Mouse (Mus musculus): ENCODE results near the gene Grk5. TPM values are rescaled to one million over a fixed set of nuclear protein-coding genes. Genes with fewer than 3 reads are reported as not detected.
A peak's percentile ranks its signal among the peaks of the same experiment; 100 is the strongest.

Grk5 gene
- total and polyA plus RNA-seq, 3 experiments: 1.0 to 4.0 (median 2.1) TPM

DNA sequence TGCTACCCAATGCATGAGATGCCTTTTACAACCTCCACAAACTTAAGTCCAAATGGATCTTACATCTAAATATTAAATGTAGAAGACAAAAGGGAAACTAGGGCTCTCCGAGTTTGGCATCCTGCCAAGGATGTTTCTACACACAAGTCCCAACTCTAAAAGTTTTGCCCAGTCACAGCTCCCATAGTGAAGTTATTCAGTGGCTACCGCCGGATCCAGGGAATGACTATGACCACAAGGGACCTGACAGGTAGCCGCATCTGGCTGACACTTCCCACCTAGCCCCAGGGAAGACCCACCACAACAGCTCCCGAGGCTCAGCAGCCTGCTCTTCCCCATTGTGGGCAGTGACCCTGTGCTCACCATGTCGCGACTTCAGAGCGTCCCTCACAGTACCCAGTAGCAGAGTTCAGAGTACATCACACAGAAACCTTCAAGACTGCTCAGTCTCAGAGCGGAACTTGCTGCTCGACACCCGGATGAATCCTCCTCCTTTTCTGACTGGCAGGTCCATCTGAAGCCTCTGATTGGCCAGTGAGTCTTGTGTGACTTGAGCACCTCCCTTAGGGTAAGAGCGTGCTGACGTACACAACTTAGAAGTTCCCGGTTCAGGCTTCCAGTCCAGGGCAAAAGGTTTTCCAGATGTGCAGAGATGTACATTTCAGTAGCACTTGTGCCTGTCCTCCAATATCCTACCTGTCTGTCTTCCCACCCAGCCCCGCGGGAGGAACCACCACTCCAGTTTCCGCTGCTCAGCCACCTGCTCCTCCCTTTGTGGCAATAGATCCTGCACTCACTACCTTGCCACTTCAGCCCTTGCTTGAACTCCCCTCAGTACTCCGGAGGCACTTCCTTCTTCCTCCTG, 251.0 kb downstream of the Grk5 start, which contains the start of gene Zfp950:
TSS of gene Zfp950 (minus strand) at position 499 of the 865 bp plus-strand sequence.
- Histone ChIP-seq H3K9me3 (replicated peaks) (no peaks in the 10 kb centered on the region), H3K4me1 (ENCODE audit: insufficient read depth, low read depth, low read length) (peaks cover 16% of the 10 kb centered on the region), H3K4me3 (ENCODE audit: low read depth, low read length) (peak within 1 kb of the TSS; percentile 78), H3K27me3 (ENCODE audit: insufficient read depth, low read length) (no peaks in the 10 kb centered on the region), H3K36me3 (replicated peaks) (peaks cover 6% of the 10 kb centered on the region)
- DNase-seq (ENCODE audit: low spot score): peak; percentile 85
- TF ChIP-seq GATA1 (IDR thresholded peaks at IDR 0.05; ENCODE audit: borderline replicate concordance, low read length) (no peak), CTCF (IDR thresholded peaks at IDR 0.05; ENCODE audit: low read depth, low read length) (no peak), TAL1 (conservative IDR thresholded peaks at IDR 0.05; ENCODE audit: low read depth, low read length) (no peak), POLR2AphosphoS5 (IDR thresholded peaks at IDR 0.05; ENCODE audit: insufficient replicate concordance, low read depth, low read length) (no peak), GATA2 (IDR thresholded peaks at IDR 0.05; ENCODE audit: borderline replicate concordance, low read depth, low read length) (no peak)
- ATAC-seq (ENCODE audit: extremely low read depth, insufficient number of reproducible peaks, low FRiP score, poor library complexity, severe bottlenecking): peak; percentile 100

DNA sequence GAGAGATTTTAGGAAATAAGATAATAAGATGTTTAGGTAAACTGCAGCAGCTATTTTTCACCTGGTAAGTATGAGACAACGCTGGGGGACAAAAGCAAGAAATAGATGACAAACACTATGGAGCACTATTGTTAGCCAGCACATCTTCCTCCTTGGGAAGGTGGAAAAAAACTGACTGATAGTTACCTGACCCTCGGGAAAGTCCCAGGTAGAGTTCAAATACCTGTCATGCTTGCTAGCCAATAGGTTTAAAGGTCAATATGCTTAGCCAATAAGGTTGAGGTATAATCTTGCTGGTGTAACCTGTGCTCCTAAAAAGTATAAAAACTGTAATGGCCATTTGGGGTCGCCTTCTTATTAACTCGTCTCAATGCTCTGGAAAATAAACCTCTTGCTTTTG, 251.8 kb downstream of the Grk5 start:
- Histone ChIP-seq H3K9me3 (replicated peaks) (no peaks in the 10 kb centered on the region), H3K4me1 (ENCODE audit: insufficient read depth, low read depth, low read length) (peaks cover 16% of the 10 kb centered on the region), H3K27me3 (ENCODE audit: insufficient read depth, low read length) (no peaks in the 10 kb centered on the region), H3K36me3 (replicated peaks) (peaks cover 6% of the 10 kb centered on the region), H3K4me3 (ENCODE audit: low read depth, low read length) (peak overlapping the region; percentile 78; the same call in 1 of the 2 replicates)
- no peak for ATAC-seq (ENCODE audit: extremely low read depth, insufficient number of reproducible peaks, low FRiP score, poor library complexity, severe bottlenecking)
- DNase-seq (ENCODE audit: low spot score): no peak
- no peak for TF ChIP-seq GATA2 (IDR thresholded peaks at IDR 0.05; ENCODE audit: borderline replicate concordance, low read depth, low read length)
- TF ChIP-seq POLR2AphosphoS5 (IDR thresholded peaks at IDR 0.05; ENCODE audit: insufficient replicate concordance, low read depth, low read length): no peak
- TF ChIP-seq GATA1 (IDR thresholded peaks at IDR 0.05; ENCODE audit: borderline replicate concordance, low read length): no peak
- TF ChIP-seq CTCF (IDR thresholded peaks at IDR 0.05; ENCODE audit: low read depth, low read length): no peak
- TF ChIP-seq TAL1 (conservative IDR thresholded peaks at IDR 0.05; ENCODE audit: low read depth, low read length): no peak

Other genes with a start within 250 kb of the Grk5 start
- gene Nanos1, start 133.8 kb upstream of the Grk5 start, total RNA-seq (2014; fragmentation: Nextera tagmentation): 2.6 and 4.0 TPM in 2 replicates
- gene Nanos1, start 133.8 kb upstream of the Grk5 start, total RNA-seq (2017): 4.4 and 4.6 TPM in 2 replicates
- gene Nanos1, start 133.8 kb upstream of the Grk5 start, polyA plus RNA-seq (2012): 2.1 and 2.7 TPM in 2 replicates
- 415 and 493 TPM in 2 replicates for gene Eif3a, start 99.1 kb upstream of the Grk5 start, total RNA-seq (2014; fragmentation: Nextera tagmentation)
- gene Eif3a, start 99.1 kb upstream of the Grk5 start, total RNA-seq (2017): 261 and 323 TPM in 2 replicates
- gene Eif3a, start 99.1 kb upstream of the Grk5 start, polyA plus RNA-seq (2012): 101 and 135 TPM in 2 replicates
- gene Fam45a, start 78.2 kb upstream of the Grk5 start, total RNA-seq (2014; fragmentation: Nextera tagmentation): 74.6 and 90.0 TPM in 2 replicates
- 26.6 and 29.7 TPM in 2 replicates for gene Fam45a, start 78.2 kb upstream of the Grk5 start, total RNA-seq (2017)
- gene Fam45a, start 78.2 kb upstream of the Grk5 start, polyA plus RNA-seq (2012): 3.3 and 5.3 TPM in 2 replicates
- 2.7 and 6.1 TPM in 2 replicates for gene Sfxn4, start 28.3 kb upstream of the Grk5 start, total RNA-seq (2014; fragmentation: Nextera tagmentation)
- gene Sfxn4, start 28.3 kb upstream of the Grk5 start, total RNA-seq (2017): 0.82 and 2.0 TPM in 2 replicates
- 0.04 and 0.13 TPM in 2 replicates for gene Sfxn4, start 28.3 kb upstream of the Grk5 start, polyA plus RNA-seq (2012)
- 512 and 583 TPM in 2 replicates for gene Prdx3, start 15.2 kb upstream of the Grk5 start, total RNA-seq (2014; fragmentation: Nextera tagmentation)
- gene Prdx3, start 15.2 kb upstream of the Grk5 start, total RNA-seq (2017): 426 and 446 TPM in 2 replicates
- gene Prdx3, start 15.2 kb upstream of the Grk5 start, polyA plus RNA-seq (2012): 15.3 and 17.9 TPM in 2 replicates